Mouse (Mus musculus) mature B cell (primary cell): ENCODE results near the gene Ankrd34a.
"Not testable (repeated sequence)": the region's sequence is repeated elsewhere in the genome, so short reads cannot be mapped to it uniquely, and the experiment has no call there.

Source experiments
- in situ Hi-C: fragments of 300-500 bp; cut with MboI; formaldehyde crosslinking; loops from 2 replicates; pipeline ENCODE4 v1.14.3; 2019

Gene Ankrd34a

GRCm38 (mm10) chr3:96579885-96580454 is 16.5 kb upstream of the Ankrd34a start:
- in situ Hi-C loops: loop anchor here (5.0 kb wide), 1 partner anchor 38 kb away; no protein-coding TSS in a partner anchor

GRCm38 (mm10) chr3:96581141-96581540 is 15.3 kb upstream of the Ankrd34a start:
- in situ Hi-C loops: loop anchor here (5.0 kb wide), 1 partner anchor 39 kb away; no protein-coding TSS in a partner anchor

GRCm38 (mm10) chr3:96581771-96582515 is 14.5 kb upstream of the Ankrd34a start:
- in situ Hi-C loops: loop anchor here (5.0 kb wide), 1 partner anchor 40 kb away; no protein-coding TSS in a partner anchor

- in situ Hi-C loops: loop anchor here (5.0 kb wide), 1 partner anchor 41 kb away; no protein-coding TSS in a partner anchor
These were observed 13.1 kb upstream of the Ankrd34a start for GRCm38 (mm10) chr3:96583386-96583785.

GRCm38 (mm10) chr3:96590657-96591056 is 5.8 kb upstream of the Ankrd34a start:
- in situ Hi-C loops: no loop called here

GRCm38 (mm10) chr3:96593374-96593773 is 3.1 kb upstream of the Ankrd34a start:
- in situ Hi-C loops: no loop called here

GRCm38 (mm10) chr3:96593790-96594560 is 2.5 kb upstream of the Ankrd34a start, which contains the start of gene Polr3gl:
Gene Polr3gl, minus strand, starts transcription at chr3:96594181.
- in situ Hi-C loops: no loop called here

GRCm38 (mm10) chr3:96594851-96595250 is 1.6 kb upstream of the Ankrd34a start:
- in situ Hi-C loops: no loop called here

- in situ Hi-C loops: no loop called here
These were observed 775 bp upstream of the Ankrd34a start for GRCm38 (mm10) chr3:96595661-96596060.

- in situ Hi-C loops: no loop called here
These were observed 419 bp downstream of the Ankrd34a start for GRCm38 (mm10) chr3:96596855-96597254.

- in situ Hi-C loops: no loop called here
These were observed 1.0 kb downstream of the Ankrd34a start for GRCm38 (mm10) chr3:96597435-96597891.

GRCm38 (mm10) chr3:96598156-96599068 is 2.0 kb downstream of the Ankrd34a start:
- in situ Hi-C loops: no loop called here

- in situ Hi-C loops: no loop called here
These were observed 2.6 kb downstream of the Ankrd34a start for GRCm38 (mm10) chr3:96599069-96599393.

- in situ Hi-C loops: no loop called here
These were observed 3.0 kb downstream of the Ankrd34a start for GRCm38 (mm10) chr3:96599411-96599810.

- in situ Hi-C loops: no loop called here
These were observed 4.3 kb downstream of the Ankrd34a start, which contains the start of gene Lix1l for GRCm38 (mm10) chr3:96600639-96601250. Gene Lix1l, plus strand, starts transcription at chr3:96601149.

GRCm38 (mm10) chr3:96601251-96601787 is 4.9 kb downstream of the Ankrd34a start:
- in situ Hi-C loops: no loop called here

GRCm38 (mm10) chr3:96601941-96602703 is 5.7 kb downstream of the Ankrd34a start:
- in situ Hi-C loops: no loop called here

GRCm38 (mm10) chr3:96602704-96603084 is 6.3 kb downstream of the Ankrd34a start:
- in situ Hi-C loops: no loop called here

- in situ Hi-C loops: no loop called here
These were observed 6.9 kb downstream of the Ankrd34a start for GRCm38 (mm10) chr3:96603311-96603710.

- in situ Hi-C loops: not testable (repeated sequence)
These were observed 9.6 kb downstream of the Ankrd34a start for GRCm38 (mm10) chr3:96606007-96606406.
